Mouse (Mus musculus) T-helper 2 cell (primary cell): Measurements from ENCODE around the gene Lpp.

ENCODE experiments used
- in situ Hi-C: fragments of 300-600 bp; cut with MboI, MseI; formaldehyde crosslinking; loops from one replicate; pipeline ENCODE4 v1.15.1; 2025; ENCODE audit warnings: high pct_unique_total_duplicates

Lpp gene

DNA sequence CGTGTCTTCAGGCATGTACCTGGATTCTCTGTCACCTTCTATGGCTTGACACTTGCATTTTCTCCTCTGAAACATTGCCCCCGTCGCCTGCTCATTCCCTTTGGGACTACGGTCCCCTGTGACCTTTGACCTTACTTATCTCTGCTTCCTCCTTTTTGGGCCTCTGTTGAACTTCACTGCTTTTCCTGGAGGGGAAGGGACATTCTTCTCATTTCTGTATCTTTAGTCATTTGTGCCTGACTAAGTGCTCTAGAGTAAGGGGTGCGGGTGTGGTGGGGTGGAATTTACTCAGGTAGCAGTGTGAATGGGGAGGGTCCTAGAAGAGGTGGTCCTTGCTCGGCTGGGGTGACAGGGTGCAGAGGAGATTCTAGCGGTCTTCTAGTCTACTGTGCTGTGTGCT lies 40.7 kb downstream of the Lpp start:
- in situ Hi-C loops, result no loop called here

DNA sequence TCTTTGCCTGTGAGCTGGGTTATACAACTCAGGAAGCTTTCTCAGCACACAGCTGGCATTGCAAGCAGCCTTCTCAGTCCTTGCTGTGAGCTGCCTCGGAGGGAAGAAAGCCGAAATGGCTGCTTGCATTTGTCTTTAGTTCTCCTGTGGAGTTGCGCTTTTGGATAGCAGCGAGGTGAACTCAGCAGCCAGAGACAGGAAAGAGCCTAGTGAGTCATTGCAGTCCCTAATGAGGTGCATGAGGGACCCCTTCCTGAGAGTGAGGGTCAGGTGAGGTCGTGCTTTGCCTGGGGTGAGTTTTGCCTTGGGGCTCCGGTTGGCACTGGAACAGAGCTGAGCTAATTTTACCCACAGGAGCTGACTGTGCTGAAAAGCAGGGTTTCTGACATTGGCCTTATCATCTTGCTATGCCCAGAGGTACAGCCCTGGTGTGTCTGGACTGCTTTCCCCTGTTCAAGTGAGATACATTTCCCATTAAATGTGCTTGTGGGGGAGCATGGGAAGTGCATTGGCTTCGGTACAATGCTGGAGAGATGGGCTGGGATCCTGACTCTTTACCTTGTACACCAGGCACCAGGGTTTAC lies 41.3 kb downstream of the Lpp start:
- in situ Hi-C loops, result no loop called here

DNA sequence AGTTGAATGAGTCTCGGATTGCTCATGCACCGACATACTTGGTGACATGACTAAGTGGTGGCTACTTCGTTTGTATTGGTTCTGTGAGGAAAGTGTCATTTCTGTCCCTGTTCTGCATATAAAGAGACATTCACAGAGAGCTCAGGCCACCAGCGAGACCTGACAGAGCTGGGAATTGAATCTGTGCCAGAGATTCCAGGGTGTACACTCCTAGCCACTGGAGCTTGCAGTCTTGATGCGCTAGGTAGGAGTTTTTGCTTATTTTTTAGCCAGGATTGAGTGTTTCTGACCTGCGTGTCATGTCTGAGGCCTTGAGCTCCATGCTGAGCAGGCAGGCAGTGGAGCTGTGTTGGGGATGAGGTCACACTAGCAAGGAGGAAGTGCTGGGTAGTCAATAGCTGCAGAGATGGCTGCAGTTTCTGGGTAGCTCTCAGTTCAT lies 41.8 kb downstream of the Lpp start:
- in situ Hi-C loops, result no loop called here

DNA sequence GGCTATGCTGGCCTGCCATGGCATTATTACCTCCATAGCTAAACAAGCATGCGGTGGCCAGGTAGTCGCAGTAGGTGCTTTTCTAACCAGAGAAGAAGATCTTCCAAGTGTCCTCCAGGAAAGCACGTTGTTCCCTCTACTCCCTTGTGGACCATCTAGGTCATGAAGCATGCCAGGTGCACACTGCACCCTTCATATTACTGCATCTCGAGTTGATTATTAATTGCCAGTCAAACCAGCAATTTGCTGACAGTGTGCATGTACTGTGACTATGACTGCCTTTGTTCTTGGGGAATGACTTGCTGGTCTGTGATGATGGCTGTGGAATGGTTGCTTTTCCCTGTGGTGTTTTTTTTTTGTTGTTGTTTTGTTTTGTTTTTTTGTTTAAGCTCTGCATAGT lies 45.1 kb downstream of the Lpp start:
- in situ Hi-C loops, result no loop called here

DNA sequence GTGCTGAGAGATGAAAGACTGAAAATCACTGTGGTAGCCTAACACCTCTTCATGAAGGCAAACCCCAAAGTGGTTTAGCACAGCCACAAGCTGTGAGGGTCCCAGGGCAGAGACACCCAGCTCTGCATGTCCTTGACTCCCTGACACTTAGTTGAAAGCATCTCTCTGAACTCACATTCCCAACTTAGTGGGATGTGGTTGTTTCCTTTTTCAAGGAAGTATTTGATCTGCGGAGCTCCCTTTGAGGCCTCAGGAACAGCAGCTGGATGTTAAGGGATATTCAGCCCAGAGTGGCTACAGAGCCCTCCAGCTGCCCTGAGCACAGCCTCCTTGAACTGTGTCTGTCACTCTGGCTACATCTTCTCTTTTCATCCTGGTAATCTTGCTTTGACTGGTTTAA lies 48.0 kb downstream of the Lpp start:
- in situ Hi-C loops, result no loop called here

DNA sequence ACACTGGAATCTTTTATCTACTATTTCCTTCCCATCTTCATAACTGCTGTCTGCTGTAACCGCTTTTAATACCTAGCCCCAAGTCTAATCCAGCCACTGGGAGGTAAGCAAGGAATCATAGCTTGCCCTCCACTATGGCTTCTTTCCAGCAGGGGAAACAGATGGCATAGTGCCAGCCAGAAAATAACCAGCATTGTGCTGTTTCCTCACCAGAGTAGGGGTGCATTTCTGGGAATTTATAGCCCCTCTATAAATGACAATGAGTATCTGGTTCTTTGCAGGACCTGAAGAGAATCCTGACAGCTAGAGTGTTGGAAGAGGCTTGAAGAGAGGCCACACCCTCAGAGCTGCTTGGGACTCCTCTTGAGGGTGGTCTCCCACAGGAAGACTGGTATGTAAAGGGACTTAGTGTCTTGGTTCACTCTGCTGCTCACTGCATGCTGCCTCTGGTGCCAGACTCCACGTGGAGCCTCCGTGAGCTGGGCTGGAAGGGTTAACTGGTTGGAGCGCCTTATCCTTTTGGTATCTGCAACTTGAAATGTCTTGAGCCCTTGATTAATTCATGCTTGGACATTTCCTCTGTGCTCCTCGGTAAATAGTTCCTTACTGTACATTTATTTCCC lies 49.3 kb downstream of the Lpp start:
- in situ Hi-C loops, result no loop called here

DNA sequence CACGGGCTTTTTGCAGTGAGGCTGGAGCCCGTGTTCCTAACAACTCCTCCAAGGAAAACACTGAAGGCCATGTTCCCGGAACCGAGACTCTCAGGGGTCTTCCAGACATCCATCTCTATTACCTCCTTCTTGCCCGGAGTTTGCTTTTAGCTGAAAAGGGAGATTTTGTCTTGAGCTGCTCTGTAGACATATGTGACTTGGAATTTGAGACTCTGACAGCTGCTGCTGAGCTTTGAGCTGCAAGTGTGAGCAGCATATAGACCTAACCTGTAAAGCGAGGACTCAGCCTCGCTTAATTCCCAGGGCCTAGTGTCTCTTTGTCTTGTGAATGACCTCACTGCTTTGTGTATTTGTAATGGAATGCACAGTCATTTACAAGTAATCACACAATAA lies 49.8 kb downstream of the Lpp start:
- in situ Hi-C loops, result no loop called here

DNA sequence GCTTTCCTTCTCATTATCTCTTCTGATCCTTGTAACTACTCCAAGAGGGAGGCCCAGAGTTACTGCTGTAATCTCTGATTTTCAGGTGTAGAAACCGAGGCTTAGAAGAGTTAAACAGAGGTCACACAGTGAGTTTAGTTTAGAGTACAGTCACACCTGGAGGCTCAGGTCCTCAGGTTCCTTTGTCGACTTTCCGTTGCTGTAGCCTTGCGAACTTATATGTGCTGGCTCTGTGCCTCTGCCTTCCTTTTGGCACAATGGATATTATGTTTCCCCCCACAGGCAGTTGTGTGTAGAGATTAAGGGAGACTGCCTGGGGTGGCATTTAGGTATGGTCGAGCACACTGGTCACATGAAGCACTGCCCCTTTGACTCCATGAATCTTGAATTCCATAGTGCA lies 50.2 kb downstream of the Lpp start:
- in situ Hi-C loops, result no loop called here

DNA sequence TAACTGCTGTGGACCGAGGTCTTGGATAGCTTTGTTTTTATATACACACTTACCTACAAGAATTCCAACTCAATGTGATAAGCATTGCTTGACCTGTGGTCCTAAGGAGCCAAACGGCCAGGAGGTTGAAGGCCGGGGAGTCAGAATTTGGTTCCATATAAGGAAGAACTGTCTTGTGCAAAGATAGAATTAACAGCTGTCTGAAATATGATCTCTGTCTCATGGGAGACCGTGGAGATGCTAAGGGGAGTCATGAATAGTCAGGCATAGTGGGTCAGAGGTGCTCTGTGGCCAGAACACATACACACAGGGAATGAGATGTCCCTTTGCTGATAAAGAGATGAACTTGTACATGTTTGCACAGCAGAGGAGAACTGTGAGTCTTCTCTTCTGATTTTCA lies 51.5 kb downstream of the Lpp start:
- in situ Hi-C loops, result no loop called here

DNA sequence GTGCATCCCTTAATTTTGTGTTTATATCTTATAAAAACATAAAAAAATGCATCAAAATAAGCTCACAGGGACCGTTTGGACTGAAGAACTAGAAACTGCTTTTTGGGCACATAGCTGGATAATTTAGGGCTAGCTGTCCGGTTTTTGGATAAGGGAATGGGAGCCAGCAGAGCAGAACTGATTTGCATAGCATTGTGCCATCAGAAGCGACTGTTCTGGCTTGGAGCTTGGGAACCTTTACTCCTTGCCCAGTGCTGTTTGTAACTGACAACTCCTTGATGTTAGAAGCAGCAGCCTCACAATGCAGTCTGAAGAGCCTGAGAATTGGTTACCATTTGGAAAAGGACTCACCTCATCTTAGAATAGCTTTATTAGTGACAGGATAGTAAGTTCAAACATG lies 52.2 kb downstream of the Lpp start:
- in situ Hi-C loops, result no loop called here

DNA sequence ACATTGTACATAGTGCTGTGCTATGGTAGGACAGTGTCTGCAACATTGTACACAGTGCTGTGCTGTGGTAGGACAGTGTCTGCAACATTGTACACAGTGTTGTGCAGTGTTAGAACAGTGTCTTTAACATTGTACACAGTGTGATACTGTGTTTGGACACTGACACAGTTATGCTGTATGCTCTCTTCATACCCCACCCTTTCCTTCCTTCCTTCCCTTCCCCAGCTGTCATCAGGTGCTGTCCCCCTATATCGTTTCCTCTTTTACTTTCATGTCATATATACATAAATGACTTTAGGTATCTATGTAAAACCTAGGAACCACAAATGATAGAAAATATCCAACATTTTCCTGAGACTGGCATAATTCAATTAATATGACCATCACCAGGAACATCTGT lies 53.1 kb downstream of the Lpp start:
- in situ Hi-C loops, result no loop called here

DNA sequence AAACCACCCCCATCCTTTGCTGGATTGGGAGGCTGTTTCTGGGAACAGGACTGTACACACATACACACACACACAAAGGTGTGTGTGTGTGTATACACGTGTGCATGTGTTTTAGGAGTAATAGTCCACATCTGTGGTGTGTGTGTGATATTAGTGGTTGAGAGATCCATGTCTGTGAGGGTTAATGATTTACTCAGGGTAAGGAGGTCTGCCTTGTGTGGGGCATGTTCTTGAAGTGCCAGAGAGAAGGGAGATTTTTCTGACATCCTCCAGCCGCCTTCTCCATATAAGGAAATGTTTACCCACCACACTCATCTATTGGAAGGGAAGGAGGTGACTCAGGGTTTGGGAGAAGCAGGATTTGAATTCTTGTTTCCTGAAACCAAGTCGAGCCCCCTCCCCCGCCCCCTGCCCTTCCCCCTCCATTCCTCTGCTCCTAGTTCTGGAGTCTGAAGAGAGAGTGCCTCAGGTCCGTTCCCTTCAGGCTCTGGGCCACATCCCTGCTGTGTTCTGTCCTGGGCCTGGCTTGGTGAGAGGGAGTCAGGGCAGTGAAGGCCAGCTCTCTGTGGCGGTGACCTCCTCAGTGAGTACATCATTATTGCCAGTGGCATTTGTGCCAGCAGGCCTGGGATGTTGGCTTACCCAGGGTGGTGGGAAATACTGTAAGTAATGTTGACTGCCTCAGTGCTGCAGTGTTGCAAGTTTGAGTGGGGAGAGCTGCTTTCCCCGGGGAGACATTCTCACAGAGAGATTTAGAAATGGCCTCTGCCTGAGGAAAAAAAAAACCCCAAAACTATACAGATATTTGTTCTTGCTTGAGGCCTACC lies 54.6 kb downstream of the Lpp start:
- in situ Hi-C loops, result no loop called here

DNA sequence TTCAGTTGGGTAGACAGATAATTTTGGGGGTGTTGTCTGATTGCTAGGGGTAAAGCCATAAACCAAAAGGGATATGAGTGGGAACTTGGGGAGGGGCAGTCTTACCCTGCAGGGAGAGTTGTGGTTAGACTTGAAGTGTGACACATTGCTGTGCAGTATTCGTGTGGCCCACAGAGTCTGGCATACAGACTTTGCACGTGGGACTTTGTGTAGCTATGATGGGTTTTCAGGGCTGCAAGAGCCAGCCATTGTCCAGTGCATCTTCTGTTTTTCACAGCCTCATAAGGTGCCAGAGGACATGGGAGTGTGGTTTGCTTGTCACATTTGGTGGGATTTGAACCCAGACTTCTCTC lies 55.2 kb downstream of the Lpp start:
- in situ Hi-C loops, result no loop called here

DNA sequence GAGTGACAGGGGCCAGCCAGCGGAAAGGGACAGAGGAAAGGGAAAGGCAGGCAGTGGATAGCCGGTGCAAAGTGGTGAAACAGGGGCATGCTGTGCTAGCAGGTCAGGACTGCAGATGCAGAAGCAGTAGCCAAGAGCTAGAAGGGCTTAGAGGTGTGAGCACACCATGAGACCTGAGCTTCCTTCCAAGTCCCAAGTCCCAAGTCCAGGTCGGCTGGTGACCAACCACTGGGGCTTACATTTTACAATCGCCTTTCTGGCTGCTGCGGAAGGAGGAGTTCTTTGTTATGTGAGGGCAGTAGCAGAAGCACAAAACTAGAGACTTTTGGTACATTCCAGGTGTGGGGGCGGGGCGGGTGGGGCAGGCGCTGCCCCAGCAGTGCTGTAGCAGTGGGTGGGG lies 56.5 kb downstream of the Lpp start:
- in situ Hi-C loops, result no loop called here

DNA sequence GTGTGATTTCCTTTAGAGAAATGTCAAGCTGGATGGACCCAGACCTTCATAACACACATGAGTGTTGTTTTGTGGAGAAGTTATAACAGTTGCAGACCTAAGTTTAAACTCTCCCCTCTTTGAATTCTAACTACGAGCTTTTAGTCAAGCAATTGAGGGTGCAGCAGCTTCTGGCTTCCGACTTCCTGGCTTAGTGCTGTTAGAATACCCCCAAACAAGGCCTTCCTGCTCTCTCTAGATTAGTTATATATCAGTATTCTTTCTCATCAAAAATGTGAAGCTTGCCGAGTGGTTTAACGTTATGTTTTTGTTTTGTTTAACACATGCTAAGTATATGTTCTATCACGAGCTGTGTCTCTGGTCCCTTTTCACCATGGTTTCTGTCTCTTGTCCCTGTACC lies 56.9 kb downstream of the Lpp start:
- in situ Hi-C loops, result no loop called here

DNA sequence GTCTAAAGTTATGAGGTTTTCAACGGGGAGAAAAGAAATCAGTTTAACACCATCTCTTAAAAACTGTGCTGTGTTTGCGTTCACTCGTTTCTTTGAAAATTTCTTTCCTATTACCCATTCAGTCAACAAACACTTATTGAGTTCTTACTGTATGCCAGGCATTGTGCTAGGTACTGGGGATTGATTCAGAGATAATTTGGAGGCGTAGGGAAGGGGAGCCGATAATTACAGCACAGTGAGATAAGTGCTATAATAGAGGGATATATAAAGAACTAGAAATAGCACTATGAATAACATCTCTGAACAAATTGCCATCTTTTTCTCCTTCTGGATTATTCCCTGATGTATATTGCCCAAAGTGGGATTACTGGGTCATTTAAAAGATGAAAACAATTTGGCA lies 57.8 kb downstream of the Lpp start:
- in situ Hi-C loops, result no loop called here

DNA sequence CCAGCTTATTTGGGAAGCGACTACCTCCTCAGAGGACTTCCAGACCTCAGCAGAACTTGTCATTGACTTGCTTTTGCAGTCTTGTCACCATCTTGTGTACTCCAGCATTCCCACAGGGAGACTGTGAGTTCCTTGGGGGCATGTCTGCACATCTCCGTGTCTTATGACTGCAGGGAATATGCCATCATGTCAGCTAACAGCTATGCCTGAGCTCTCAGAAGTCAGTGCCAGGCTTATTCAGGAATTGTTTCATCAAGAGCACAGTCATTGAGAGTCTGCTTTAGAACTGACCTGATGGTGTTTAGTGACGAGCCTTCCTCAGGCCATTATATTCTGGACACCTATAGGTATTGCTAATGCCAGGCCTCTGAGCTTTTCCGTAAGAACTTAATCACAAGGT lies 60.2 kb downstream of the Lpp start:
- in situ Hi-C loops, result no loop called here

DNA sequence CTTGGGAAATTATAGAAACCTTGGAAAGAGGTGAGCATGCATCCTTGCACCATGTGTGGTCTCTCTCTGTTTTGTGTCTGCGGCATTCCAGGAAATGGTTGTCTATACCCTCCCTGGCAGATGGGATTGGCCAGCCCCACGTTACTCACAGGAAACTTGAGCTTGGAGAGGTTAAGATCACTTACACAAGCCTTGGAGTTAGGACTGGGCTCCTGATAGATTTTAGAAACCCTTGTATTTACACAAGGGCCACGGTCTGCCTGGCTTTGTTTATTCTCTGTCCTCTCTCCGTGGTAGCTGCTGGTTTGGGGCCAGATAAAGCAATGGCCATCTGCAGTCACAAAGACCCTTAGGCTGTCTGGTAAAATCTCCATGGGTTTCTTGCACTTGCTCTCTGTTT lies 61.2 kb downstream of the Lpp start:
- in situ Hi-C loops, result no loop called here

DNA sequence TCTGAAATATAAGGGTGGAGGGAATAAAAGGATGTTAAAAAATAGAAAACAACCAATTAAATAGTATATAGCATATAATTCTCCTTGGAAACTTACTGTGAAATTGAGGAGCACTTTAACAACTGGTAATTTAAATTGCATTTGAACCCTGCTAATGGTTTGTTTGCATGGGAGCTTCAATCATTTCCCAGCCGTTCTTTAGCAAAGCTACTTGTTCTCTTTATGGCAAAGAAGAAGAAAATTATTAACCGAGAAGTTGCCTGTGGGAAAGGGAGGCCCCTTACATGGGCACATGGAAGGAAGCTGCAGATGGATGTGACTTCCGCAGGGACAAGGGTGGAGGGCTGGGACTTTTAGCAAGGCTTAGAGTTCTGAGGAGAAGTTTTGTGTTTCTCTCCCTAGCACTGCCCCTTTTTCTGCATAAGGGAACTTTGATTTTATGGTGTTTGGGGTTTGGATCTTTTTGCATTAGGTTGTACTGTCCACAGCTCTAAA lies 62.1 kb downstream of the Lpp start:
- in situ Hi-C loops, result no loop called here

DNA sequence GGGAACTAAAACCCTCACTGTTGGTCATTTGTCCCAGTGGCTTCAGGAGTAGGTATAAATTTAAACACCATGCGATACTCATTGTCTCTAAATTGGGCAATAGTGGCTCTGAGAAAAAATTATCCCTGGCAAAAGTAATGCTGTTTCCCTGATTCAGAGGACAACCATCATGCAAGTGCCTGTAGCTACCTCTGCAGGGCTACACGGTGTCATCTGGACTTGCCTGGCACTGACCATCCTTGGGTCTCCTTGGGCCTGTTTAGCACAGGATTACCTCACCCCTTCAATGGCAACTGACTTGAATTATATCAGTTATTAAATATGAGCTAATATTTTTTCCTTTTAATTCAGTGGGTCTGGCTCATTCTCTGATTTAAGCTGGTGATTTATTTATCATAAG lies 70.5 kb downstream of the Lpp start:
- in situ Hi-C loops, result no loop called here

DNA sequence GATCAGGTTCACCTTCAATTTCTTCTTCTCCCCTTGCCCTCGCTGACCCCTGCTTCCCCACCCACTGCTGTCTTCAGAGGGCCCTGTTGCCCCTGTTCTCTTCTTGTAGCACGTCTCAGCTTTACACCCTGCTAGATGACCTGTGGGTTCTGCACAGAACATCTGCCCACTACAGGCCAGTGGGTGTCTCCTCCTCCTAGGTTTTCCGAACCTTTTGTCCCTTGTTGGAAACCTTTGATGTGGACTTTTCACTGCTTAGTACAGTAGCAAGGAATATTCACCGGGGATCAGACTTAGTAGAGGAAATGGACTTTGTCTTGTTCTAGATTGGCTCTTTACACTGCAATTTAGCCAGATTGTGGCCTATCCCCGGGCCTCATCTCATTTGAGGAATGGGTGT lies 71.1 kb downstream of the Lpp start:
- in situ Hi-C loops, result no loop called here

DNA sequence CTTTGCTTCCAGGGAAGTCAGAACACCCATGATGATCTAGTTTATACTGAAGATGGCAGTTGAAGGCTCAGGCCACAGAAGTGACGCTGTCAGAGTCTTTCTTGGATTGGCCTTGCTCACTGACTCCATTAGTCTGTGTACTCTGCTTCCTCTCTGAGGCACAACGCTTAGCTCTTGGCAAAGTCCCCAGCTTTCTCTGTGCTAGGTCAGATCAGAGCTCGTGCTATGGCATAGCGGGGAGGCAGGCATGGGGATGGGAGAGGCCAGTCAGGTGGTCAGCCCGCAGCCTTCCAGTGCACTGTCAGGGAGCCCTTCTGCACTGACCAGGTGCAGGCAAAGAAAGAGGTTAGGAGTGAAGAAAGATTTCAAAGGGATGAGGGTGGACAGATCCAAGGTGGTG lies 72.3 kb downstream of the Lpp start:
- in situ Hi-C loops, result no loop called here
